Mouse (Mus musculus) erythroblast, embryonic 14.5 days (primary cell): ENCODE measurements around the gene Gm7075.

Experiments used
- GATA1 ChIP-seq: IDR thresholded peaks from 2 replicates; pipeline ENCODE4 v1.6.1; 2012; ENCODE audit warnings: low read length, inconsistent platforms, mixed read lengths
- TAL1 ChIP-seq: IDR thresholded peaks from 3 replicates; pipeline ENCODE4 v1.6.1; 2012; ENCODE audit warnings: low read length, inconsistent platforms, mixed read lengths

DNA sequence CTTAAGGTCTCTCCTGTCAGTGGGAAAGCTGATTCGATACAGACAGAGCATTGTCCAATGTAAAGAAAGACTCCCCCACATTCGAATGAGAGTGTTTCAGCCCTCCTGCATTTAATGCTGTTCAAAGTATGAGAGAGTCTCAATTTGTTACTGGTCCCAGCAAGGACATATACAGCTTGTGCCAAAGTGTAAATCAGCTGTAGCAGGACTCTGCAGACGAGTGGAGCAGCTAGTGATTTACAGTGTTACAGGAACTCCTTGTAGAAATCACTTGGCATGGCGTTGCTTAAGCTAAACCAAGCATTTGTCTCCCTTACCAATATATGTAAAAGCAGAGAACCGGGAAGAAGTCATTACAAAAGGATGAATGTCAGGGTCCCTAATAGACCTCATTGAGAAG, 39.3 kb upstream of the Gm7075 start:
- no peak for TF ChIP-seq GATA1
- TF ChIP-seq TAL1 = no peak
